Mouse (Mus musculus) forebrain, embryonic 10.5 days (tissue): ENCODE measurements at regions not wholly inside any gene's neighbourhood (a gene's known extent, or its start where the extent isn't known, plus 50 kb on each side); places are given as distances from the start of the nearest gene placed in this dataset.

Experiments used
- DNase-seq: peaks from one replicate; pipeline ENCODE4 v3.0.0-alpha.2; 2017; ENCODE audit warnings: low spot score; ENCODE audit errors: extremely low spot score
- H3K27ac ChIP-seq: fragments of 300-500 bp; sonication (generic); 2 replicates; pipeline ENCODE4 v1.5.1; 2016; ENCODE audit warnings: mild to moderate bottlenecking
- H3K27me3 ChIP-seq: fragments of 300-500 bp; sonication (generic); 2 replicates; pipeline ENCODE4 v1.6.1; 2016; ENCODE audit warnings: mild to moderate bottlenecking; ENCODE audit not compliant: poor library complexity, severe bottlenecking
- H3K36me3 ChIP-seq: fragments of 300-500 bp; sonication (generic); replicated peaks from 2 replicates; pipeline ENCODE4 v1.6.1; 2016; ENCODE audit warnings: mild to moderate bottlenecking, moderate library complexity
- H3K4me1 ChIP-seq: fragments of 300-500 bp; sonication (generic); 2 replicates; pipeline ENCODE4 v1.6.1; 2016
- H3K4me3 ChIP-seq: fragments of 300-500 bp; sonication (generic); 2 replicates; pipeline ENCODE4 v1.5.1; 2016; ENCODE audit warnings: mild to moderate bottlenecking, moderate library complexity
- H3K9me3 ChIP-seq: fragments of 300-500 bp; sonication (generic); 2 replicates; pipeline ENCODE4 v1.6.1; 2016; ENCODE audit warnings: mild to moderate bottlenecking, moderate library complexity
- WGBS: fragments of 180-500 bp; shearing (Covaris S2); methylation state at CpG from one replicate; pipeline ENCODE4 v1.1.7; 2016; 5-methylcytosine and 5-hydroxymethylcytosine counted together

GRCm38 (mm10) chr9:115361191-115361590 lies 51.0 kb upstream of the Stt3b start:
- no peak overlapping the region for H3K4me3 ChIP-seq
- H3K9me3 ChIP-seq: peaks cover 10% of the 10 kb centered on the region
- no peaks in the 10 kb centered on the region for H3K36me3 ChIP-seq
- H3K27me3 ChIP-seq: no peaks in the 10 kb centered on the region
- WGBS: 79% methylated on average over 5 of the region's 5 CpGs
- DNase-seq: no peak
- H3K4me1 ChIP-seq: peaks cover 10% of the 10 kb centered on the region
- no peak overlapping the region for H3K27ac ChIP-seq

GRCm38 (mm10) chr9:115361881-115362280 lies 51.7 kb upstream of the Stt3b start:
- H3K4me1 ChIP-seq: peaks cover 6% of the 10 kb centered on the region
- WGBS: 93% methylated on average over 11 of the region's 11 CpGs
- no peak for DNase-seq
- no peak overlapping the region for H3K27ac ChIP-seq
- H3K9me3 ChIP-seq: peaks cover 10% of the 10 kb centered on the region
- H3K27me3 ChIP-seq: no peaks in the 10 kb centered on the region
- H3K4me3 ChIP-seq: no peak overlapping the region
- no peaks in the 10 kb centered on the region for H3K36me3 ChIP-seq

- Histone ChIP-seq H3K27me3 (no peaks in the 10 kb centered on the region), H3K9me3 (peaks cover 10% of the 10 kb centered on the region), H3K27ac (no peak overlapping the region), H3K4me1 (no peaks in the 10 kb centered on the region), H3K4me3 (no peak overlapping the region), H3K36me3 (no peaks in the 10 kb centered on the region)
- WGBS: 88% methylated on average over 4 of the region's 4 CpGs
- DNase-seq: no peak
Measured at GRCm38 (mm10) chr9:115362486-115362885, 52.3 kb upstream of the Stt3b start.

- Histone ChIP-seq H3K27me3 (no peaks in the 10 kb centered on the region), H3K9me3 (peaks cover 10% of the 10 kb centered on the region), H3K27ac (no peak overlapping the region), H3K36me3 (no peaks in the 10 kb centered on the region), H3K4me1 (no peaks in the 10 kb centered on the region), H3K4me3 (no peak overlapping the region)
- no peak for DNase-seq
- 93% methylated on average over 16 of the region's 16 CpGs for WGBS
Measured at GRCm38 (mm10) chr9:115364919-115365861, 55.0 kb upstream of the Stt3b start.

GRCm38 (mm10) chr9:115367808-115368207 lies 57.6 kb upstream of the Stt3b start:
- DNase-seq: no peak
- Histone ChIP-seq H3K27me3 (no peaks in the 10 kb centered on the region), H3K4me1 (no peaks in the 10 kb centered on the region), H3K36me3 (no peaks in the 10 kb centered on the region), H3K27ac (no peak overlapping the region), H3K4me3 (no peak overlapping the region), H3K9me3 (peaks cover 10% of the 10 kb centered on the region)
- WGBS: 77% methylated on average over 3 of the region's 3 CpGs

- 87% methylated on average over 15 of the region's 15 CpGs for WGBS
- Histone ChIP-seq H3K4me1 (no peaks in the 10 kb centered on the region), H3K27ac (no peak overlapping the region), H3K4me3 (no peak overlapping the region), H3K27me3 (no peaks in the 10 kb centered on the region), H3K36me3 (no peaks in the 10 kb centered on the region), H3K9me3 (no peaks in the 10 kb centered on the region)
- no peak for DNase-seq
Measured at GRCm38 (mm10) chr9:115380276-115380675, 70.1 kb upstream of the Stt3b start.

GRCm38 (mm10) chr9:115382824-115383475 lies 72.7 kb upstream of the Stt3b start:
- no peak for DNase-seq
- Histone ChIP-seq H3K27ac (no peak overlapping the region), H3K4me1 (no peaks in the 10 kb centered on the region), H3K36me3 (no peaks in the 10 kb centered on the region), H3K9me3 (no peaks in the 10 kb centered on the region), H3K27me3 (no peaks in the 10 kb centered on the region), H3K4me3 (no peak overlapping the region)
- 93% methylated on average over 12 of the region's 12 CpGs for whole genome bisulfite sequencing

GRCm38 (mm10) chr9:115383935-115384334 lies 73.7 kb upstream of the Stt3b start:
- DNase-seq: no peak
- H3K27ac ChIP-seq: no peak overlapping the region
- H3K4me1 ChIP-seq: no peaks in the 10 kb centered on the region
- WGBS: 79% methylated on average over 4 of the region's 4 CpGs
- H3K4me3 ChIP-seq: no peak overlapping the region
- H3K36me3 ChIP-seq: no peaks in the 10 kb centered on the region
- H3K9me3 ChIP-seq: no peaks in the 10 kb centered on the region
- no peaks in the 10 kb centered on the region for H3K27me3 ChIP-seq

- Histone ChIP-seq H3K4me1 (no peaks in the 10 kb centered on the region), H3K36me3 (no peaks in the 10 kb centered on the region), H3K27me3 (no peaks in the 10 kb centered on the region), H3K9me3 (no peaks in the 10 kb centered on the region), H3K4me3 (no peak overlapping the region), H3K27ac (no peak overlapping the region)
- no peak for DNase-seq
- WGBS: 97% methylated on average over 1 of the region's 1 CpGs
Measured at GRCm38 (mm10) chr9:115384345-115384744, 74.1 kb upstream of the Stt3b start.

GRCm38 (mm10) chr9:115387471-115388360 lies 77.5 kb upstream of the Stt3b start:
- Histone ChIP-seq H3K9me3 (no peaks in the 10 kb centered on the region), H3K27me3 (no peaks in the 10 kb centered on the region), H3K27ac (no peak overlapping the region), H3K4me1 (peaks cover 11% of the 10 kb centered on the region), H3K4me3 (no peak overlapping the region), H3K36me3 (no peaks in the 10 kb centered on the region)
- 90% methylated on average over 26 of the region's 26 CpGs for WGBS
- no peak for DNase-seq

- 91% methylated on average over 11 of the region's 11 CpGs for WGBS
- Histone ChIP-seq H3K27ac (no peak overlapping the region), H3K27me3 (no peaks in the 10 kb centered on the region), H3K4me3 (no peak overlapping the region), H3K4me1 (peaks cover 11% of the 10 kb centered on the region), H3K9me3 (no peaks in the 10 kb centered on the region), H3K36me3 (no peaks in the 10 kb centered on the region)
- no peak for DNase-seq
Measured at GRCm38 (mm10) chr9:115388361-115388759, 78.1 kb upstream of the Stt3b start.

- no peak for DNase-seq
- H3K9me3 ChIP-seq: no peaks in the 10 kb centered on the region
- H3K4me3 ChIP-seq: no peak overlapping the region
- no peaks in the 10 kb centered on the region for H3K36me3 ChIP-seq
- H3K27me3 ChIP-seq: no peaks in the 10 kb centered on the region
- 84% methylated on average over 2 of the region's 2 CpGs for WGBS
- H3K4me1 ChIP-seq: peaks cover 11% of the 10 kb centered on the region
- H3K27ac ChIP-seq: no peak overlapping the region
Measured at GRCm38 (mm10) chr9:115389082-115389481, 78.9 kb upstream of the Stt3b start.
